Mouse (Mus musculus) C2C12 (cell line): ENCODE results near the gene Larp1. TPM values are rescaled to one million over a fixed set of nuclear protein-coding genes. Genes with fewer than 3 reads are reported as not detected.

Source experiments
- H3K27me3 ChIP-seq: one replicate; pipeline ENCODE4 v1.6.1; 2011; ENCODE audit not compliant: control insufficient read depth, insufficient read depth, insufficient read length
- H3K36me3 ChIP-seq: one replicate; pipeline ENCODE4 v1.6.1; 2011; ENCODE audit not compliant: control insufficient read depth, insufficient read depth
- H3K4me3 ChIP-seq: one replicate; pipeline ENCODE4 v1.5.1; 2011; ENCODE audit warnings: mild to moderate bottlenecking, control low read depth; ENCODE audit not compliant: poor library complexity, insufficient read depth, severe bottlenecking
- H3K79me2 ChIP-seq: one replicate; pipeline ENCODE4 v1.6.1; 2011; ENCODE audit not compliant: control insufficient read depth, insufficient read depth
- H3K79me3 ChIP-seq: one replicate; pipeline ENCODE4 v1.6.1; 2011; ENCODE audit warnings: low read depth, control low read depth
- H3ac ChIP-seq: one replicate; pipeline ENCODE3; 2011; ENCODE audit warnings: low read depth; ENCODE audit not compliant: control insufficient read depth, insufficient read length
- CEBPB ChIP-seq: IDR thresholded peaks from one replicate; pipeline ENCODE4 v1.6.1; 2011; ENCODE audit warnings: low read depth, mild to moderate bottlenecking, control low read depth, moderate library complexity
- CTCF ChIP-seq: IDR thresholded peaks from one replicate; pipeline ENCODE4 v1.5.1; 2011; ENCODE audit not compliant: control insufficient read depth, insufficient read depth, insufficient read length
- FOSL1 ChIP-seq: IDR thresholded peaks from one replicate; pipeline ENCODE4 v1.8.0; 2011; ENCODE audit warnings: mild to moderate bottlenecking, low read length; ENCODE audit not compliant: poor library complexity, insufficient read depth, severe bottlenecking
- MAX ChIP-seq: IDR thresholded peaks from one replicate; pipeline ENCODE4 v1.6.1; 2011; ENCODE audit warnings: mild to moderate bottlenecking, control low read depth
- MYOD1 ChIP-seq: IDR thresholded peaks from one replicate; pipeline ENCODE4 v1.6.1; 2011; ENCODE audit warnings: low read depth; ENCODE audit not compliant: control insufficient read depth, insufficient read length
- MYOG ChIP-seq: IDR thresholded peaks from one replicate; pipeline ENCODE4 v1.6.1; 2011; ENCODE audit not compliant: control insufficient read depth, insufficient read length; ENCODE audit errors: extremely low read depth
- USF1 ChIP-seq: IDR thresholded peaks from one replicate; pipeline ENCODE4 v1.6.1; 2011; ENCODE audit warnings: low read depth, mild to moderate bottlenecking, control low read depth, moderate library complexity
- polyA plus RNA-seq: library from polyadenylated mRNA; unstranded; fragments of >200 nt; fragmentation: generic; extraction: Trizol; gene quantifications from one replicate; pipeline ENCODE4 v1.2.1, GENCODE M21; 2012; ENCODE audit warnings: missing spikeins

Larp1 gene
- polyA plus RNA-seq, 1 experiment, result 59.4 TPM

DNA sequence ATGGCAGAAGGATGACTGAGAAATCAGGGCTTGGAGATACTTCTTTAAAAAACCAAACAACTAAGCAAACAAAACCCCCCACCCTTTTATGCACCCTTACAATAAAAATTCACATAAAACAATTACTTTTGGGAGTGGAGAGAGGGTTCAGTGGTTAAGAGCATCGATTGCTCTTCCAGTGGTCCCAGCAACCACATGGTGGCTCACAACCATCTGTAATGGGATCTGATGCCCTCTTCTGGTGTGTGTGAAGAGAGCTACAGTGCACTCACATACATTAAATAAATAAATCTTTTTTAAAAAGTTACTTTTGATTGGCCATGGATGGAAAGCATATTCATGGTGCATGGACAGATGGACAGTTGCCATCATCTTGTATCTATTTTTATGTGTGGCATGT is 3.8 kb downstream of the Larp1 start:
- Histone ChIP-seq H3K79me2 (peaks cover 97% of the 10 kb centered on the region), H3K36me3 (no peaks in the 10 kb centered on the region), H3K27me3 (no peaks in the 10 kb centered on the region), H3K79me3 (peaks cover 82% of the 10 kb centered on the region), H3K4me3 (no peak overlapping the region), H3ac (no peak overlapping the region)
- TF ChIP-seq MYOG (no peak), USF1 (no peak), FOSL1 (no peak), MYOD1 (no peak), CTCF (no peak), CEBPB (no peak)

DNA sequence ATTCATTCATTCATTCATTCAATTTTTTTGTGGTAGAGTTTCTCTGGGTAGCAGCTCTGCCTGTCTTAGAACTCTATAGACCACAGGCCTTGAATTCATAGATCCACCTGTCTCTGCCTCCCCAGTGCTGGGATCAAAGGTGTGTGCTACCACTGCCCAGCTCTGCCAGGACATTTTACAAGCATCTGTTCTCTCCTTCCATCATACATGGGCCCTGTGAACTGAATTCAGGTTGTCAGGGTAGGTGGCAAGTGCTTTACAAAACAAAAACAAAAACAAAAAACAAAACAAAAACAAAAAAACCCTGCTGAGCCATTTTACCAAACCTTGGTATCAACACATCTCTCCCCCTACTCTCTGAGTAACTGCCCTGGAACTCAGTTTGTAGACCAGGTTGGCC is 4.2 kb downstream of the Larp1 start:
- Histone ChIP-seq H3ac (no peak overlapping the region), H3K4me3 (no peak overlapping the region), H3K79me3 (peaks cover 86% of the 10 kb centered on the region), H3K79me2 (peaks cover 97% of the 10 kb centered on the region), H3K36me3 (no peaks in the 10 kb centered on the region), H3K27me3 (no peaks in the 10 kb centered on the region)
- no peak for TF ChIP-seq CTCF
- no peak for TF ChIP-seq MYOD1
- TF ChIP-seq MYOG, result no peak
- no peak for TF ChIP-seq USF1
- TF ChIP-seq FOSL1, result no peak
- TF ChIP-seq MAX, result no peak
- TF ChIP-seq CEBPB, result no peak

DNA sequence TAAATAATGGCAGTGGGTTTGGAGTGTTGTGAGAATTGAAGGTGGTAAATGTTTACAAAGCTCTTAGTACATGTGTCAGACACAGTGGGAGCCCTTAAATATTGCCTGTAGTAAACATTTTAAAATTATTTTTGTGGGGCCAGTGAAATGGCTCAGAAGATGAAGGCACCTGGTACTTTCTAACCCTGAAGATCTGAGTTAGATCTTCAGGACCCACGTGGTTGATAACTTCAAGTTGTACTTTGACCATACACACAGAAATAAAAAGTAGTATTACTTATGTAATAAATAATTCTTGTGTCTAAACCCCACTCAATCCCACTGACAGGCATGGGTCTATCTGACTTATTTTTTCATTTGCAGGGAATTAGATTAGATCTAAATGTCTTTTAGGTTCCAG is 5.7 kb downstream of the Larp1 start:
- no peak for TF ChIP-seq FOSL1
- TF ChIP-seq USF1, result no peak
- TF ChIP-seq MYOG, result no peak
- no peak for TF ChIP-seq CTCF
- TF ChIP-seq MYOD1, result no peak
- no peak for TF ChIP-seq MAX
- no peak for TF ChIP-seq CEBPB
- H3ac ChIP-seq, result no peak overlapping the region
- no peaks in the 10 kb centered on the region for H3K36me3 ChIP-seq
- peaks cover 98% of the 10 kb centered on the region for H3K79me3 ChIP-seq
- peaks cover 100% of the 10 kb centered on the region for H3K79me2 ChIP-seq
- no peak overlapping the region for H3K4me3 ChIP-seq
- no peaks in the 10 kb centered on the region for H3K27me3 ChIP-seq

DNA sequence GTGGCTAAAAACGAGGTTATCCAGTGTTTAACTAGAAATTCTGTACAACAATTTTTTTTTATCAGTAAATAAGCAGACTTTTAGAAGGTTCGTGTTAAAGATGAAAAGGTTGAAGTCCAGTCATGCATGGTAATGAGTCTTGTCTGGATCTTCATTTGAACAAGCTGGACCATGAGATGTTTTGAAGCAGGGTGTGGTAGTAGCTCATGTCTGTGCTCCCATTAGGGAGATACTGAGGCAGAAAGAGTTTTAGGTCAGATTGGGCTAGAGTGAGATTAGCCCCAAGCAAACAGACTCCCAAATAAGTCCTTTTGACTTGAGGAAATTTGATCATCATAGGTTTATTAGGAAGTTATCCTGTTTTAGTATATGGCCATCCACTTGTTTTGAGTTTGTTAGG is 6.5 kb downstream of the Larp1 start:
- Histone ChIP-seq H3K36me3 (no peaks in the 10 kb centered on the region), H3K27me3 (no peaks in the 10 kb centered on the region), H3K79me2 (peaks cover 100% of the 10 kb centered on the region), H3K79me3 (peaks cover 100% of the 10 kb centered on the region), H3K4me3 (no peak overlapping the region), H3ac (no peak overlapping the region)
- TF ChIP-seq USF1 (no peak), CTCF (no peak), MAX (no peak), MYOD1 (no peak), MYOG (no peak), CEBPB (no peak), FOSL1 (no peak)

DNA sequence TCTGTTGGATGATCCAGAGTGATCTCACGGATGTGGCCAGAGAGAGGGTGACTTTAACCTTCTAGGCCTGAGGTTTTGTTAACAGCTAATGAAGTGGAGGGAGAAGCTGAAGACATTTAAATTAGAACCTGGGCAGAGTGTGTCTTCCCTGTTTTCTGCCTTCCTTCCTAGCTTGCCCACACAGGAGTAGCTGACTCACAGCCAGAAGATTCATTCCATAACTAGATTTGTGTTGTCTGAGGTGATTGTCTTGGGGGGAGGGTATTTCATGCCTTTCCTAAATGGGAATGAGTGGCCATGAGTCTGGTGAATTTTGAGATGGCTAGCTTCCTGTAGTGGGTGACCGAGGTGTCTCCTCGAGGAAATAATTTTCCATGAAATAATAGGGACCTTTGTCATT is 7.5 kb downstream of the Larp1 start:
- H3K79me3 ChIP-seq, result peaks cover 100% of the 10 kb centered on the region
- no peaks in the 10 kb centered on the region for H3K27me3 ChIP-seq
- H3K36me3 ChIP-seq, result no peaks in the 10 kb centered on the region
- H3ac ChIP-seq, result no peak overlapping the region
- H3K4me3 ChIP-seq, result no peak overlapping the region
- peaks cover 100% of the 10 kb centered on the region for H3K79me2 ChIP-seq
- TF ChIP-seq MYOD1, result no peak
- no peak for TF ChIP-seq FOSL1
- no peak for TF ChIP-seq MAX
- no peak for TF ChIP-seq USF1
- TF ChIP-seq CEBPB, result no peak
- no peak for TF ChIP-seq CTCF
- TF ChIP-seq MYOG, result no peak

DNA sequence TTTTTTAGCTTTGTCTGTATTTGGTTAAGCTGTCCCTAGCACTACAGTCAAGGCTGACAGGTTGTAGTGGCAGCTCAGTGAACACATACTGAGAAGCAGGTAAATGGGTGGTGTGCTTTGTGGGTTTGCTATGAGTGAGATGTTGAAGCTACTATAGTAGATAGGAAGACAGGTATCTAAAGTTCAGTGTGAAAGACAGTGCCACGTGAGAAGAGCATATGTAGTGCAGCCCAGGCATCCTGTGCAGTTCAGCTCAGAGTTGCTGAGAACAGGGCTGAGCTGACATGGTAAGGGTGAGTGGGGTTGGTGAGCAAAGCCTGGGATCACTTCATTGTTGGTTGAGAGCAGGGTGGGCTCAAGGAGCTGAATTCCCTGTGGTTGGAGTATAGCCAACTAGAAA is 8.6 kb downstream of the Larp1 start:
- Histone ChIP-seq H3K4me3 (no peak overlapping the region), H3K79me2 (peaks cover 100% of the 10 kb centered on the region), H3K36me3 (no peaks in the 10 kb centered on the region), H3K79me3 (peaks cover 100% of the 10 kb centered on the region), H3K27me3 (no peaks in the 10 kb centered on the region), H3ac (no peak overlapping the region)
- TF ChIP-seq CEBPB, result no peak
